Mouse (Mus musculus): ENCODE results near the gene Prdx6.

Prdx6 gene

GRCm38 (mm10) chr1:161251417-161252265 is 622 bp upstream of the Prdx6 start:
- no peak for DNase-seq (ENCODE audit: low read depth, low spot score)

- peak; percentile 72 for DNase-seq (ENCODE audit: low read depth, low spot score)
Observed at GRCm38 (mm10) chr1:161250031-161250603, 902 bp downstream of the Prdx6 start.

DNA sequence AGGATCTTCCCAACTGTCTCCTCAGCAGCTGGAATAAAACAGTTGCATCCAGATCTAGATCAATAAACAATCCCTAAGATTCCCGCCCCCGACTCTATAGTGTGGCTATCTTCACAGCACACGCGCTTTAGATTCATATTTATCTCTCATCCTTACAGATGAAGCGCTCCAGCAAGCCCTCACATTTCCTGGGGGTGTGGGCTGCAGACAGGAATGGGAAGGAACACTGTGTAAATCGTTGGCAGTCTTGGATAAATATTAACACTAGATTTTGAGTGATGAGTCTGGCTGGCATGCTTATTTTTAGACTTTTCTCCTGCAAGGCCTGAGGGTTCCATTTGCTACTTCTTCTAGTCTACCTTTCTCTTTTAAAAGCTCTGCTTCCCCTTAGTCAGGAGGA is 1.6 kb downstream of the Prdx6 start:
- no peak for DNase-seq (ENCODE audit: low read depth, low spot score)

DNA sequence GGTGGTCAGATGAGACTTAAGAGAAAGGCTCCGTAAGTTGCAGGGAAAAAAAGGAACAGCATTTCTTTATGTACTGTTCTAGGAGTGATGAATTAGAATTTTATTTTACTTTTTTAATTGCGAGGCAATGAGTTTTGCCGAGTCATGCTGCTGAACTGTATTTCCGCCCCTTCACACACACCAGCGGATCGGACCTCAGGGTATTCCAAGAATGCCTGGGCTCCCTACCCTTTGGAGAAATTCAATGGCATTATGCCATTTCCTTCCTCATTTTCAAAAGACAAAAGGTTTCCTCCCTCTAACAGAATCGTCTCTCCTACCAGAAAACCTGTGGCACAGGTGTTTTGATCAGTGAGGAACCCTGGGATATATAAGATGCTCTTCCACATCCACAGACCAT is 2.3 kb downstream of the Prdx6 start:
- no peak for DNase-seq (ENCODE audit: low read depth, low spot score)

GRCm38 (mm10) chr1:161247643-161248580 is 3.1 kb downstream of the Prdx6 start:
- no peak for DNase-seq (ENCODE audit: low read depth, low spot score)

GRCm38 (mm10) chr1:161247176-161247575 is 3.8 kb downstream of the Prdx6 start:
- DNase-seq (ENCODE audit: low read depth, low spot score), result no peak

- no peak for DNase-seq (ENCODE audit: low read depth, low spot score)
Observed at GRCm38 (mm10) chr1:161237750-161238149, 13.3 kb downstream of the Prdx6 start.

- no peak for DNase-seq (ENCODE audit: low read depth, low spot score)
Observed at GRCm38 (mm10) chr1:161237339-161237738, 13.7 kb downstream of the Prdx6 start.

DNA sequence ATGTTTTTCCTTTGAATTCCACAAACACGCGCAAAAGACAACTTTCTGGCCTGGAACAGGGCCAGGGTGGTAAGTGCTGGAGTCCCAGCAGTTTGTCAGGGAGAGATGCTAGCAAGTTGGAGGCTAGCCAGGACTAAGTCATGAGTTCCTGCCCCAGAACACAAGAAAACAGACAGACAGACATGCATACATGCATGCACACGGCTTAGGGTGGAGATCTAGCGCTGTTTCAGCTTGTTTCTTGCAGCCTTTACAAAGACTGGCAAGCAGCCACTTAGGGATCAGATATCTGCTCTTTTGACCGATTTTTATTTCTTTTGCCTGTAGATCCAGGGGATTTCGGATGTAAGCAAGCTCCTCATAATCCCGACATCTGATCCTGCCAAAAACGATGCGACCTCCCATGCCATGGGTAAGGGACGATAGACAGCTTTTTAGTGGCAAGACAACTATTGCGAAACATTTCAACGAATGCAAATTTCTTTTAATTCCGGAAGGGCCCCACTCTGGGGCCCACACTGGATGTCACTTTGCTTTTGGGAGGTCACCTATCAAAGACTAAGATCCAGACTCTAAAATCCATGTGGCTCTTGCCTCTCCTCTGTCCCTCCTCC is 17.7 kb downstream of the Prdx6 start:
- DNase-seq (ENCODE audit: low read depth, low spot score), result no peak

DNA sequence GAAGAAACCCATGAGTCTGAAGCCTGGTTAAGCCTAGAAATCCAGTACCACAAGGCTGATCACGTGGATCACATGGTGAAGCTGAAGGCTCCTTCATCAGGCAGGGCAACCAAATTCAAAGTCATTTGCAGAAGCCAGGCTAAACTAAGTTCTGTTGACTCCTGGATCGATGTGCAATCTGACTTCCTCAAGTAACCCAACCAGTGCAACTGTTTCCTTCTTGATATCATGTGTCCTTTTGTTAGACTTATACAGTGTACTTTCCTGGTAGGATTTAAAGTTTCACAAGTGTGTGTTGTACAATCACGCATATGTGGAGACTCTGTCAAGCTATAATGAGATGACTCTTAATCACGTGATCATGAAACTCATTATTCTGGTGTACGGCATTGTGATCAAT is 18.8 kb downstream of the Prdx6 start:
- no peak for DNase-seq (ENCODE audit: low read depth, low spot score)

DNA sequence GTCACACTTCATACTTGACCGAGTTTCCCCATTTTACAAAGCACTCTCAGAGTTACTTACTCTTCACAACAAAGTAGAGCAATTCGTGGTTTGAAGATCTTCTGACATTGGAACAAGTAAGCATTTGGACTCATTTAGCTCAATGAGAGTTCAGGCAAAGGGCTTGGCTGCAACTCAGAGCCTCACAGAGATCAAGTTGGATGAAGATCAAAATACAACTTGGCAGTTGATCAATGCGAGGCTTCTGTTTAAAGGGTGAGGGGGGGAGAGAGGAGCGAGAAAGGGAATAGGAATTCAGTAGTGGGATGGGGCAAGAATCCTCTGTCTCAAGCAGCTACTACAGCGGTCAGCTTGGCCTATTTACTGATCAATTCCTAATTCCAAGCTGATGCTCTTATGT is 26.2 kb downstream of the Prdx6 start:
- no peak for DNase-seq (ENCODE audit: low read depth, low spot score)

DNA sequence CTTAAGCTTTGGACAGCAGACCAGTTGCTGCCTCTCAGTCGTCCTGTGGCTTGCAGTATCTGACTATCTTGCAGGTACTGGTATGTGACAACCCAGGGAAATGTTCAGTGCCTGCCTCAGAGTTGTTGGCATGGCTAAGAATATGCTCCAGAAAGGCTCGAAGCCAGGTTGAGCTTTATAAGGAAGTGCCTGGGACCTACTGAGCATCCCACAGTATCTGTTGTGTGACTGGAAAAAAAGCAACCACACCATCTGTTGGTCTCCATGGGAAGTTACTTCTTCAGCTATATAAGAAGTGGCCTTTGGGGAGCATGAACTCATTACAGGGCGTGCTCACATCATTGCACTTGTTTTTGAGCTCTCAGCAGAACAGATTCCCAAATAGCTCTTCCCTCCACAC is 31.2 kb downstream of the Prdx6 start:
- DNase-seq (ENCODE audit: low read depth, low spot score), result no peak

GRCm38 (mm10) chr1:161214465-161214864 is 36.6 kb downstream of the Prdx6 start:
- DNase-seq (ENCODE audit: low read depth, low spot score), result peak; percentile 17

DNA sequence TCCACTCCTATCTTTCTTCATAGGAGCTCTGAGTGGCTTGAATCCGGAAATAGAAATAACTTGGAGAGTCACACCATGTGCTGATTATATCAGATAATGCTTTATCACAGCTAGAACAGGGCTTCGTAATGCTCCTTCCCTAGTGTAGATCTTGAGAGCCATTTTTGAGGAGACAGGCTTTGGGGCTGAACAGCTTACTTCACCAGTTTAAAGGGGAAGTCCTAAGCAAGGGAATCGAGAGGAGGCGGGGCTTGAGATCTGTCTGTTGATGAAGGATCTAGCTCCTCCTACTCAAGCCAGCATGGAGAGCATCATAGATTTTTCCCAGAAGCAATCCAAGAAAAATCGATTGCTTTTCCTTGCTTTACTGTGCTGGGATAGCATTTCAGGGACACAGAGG is 51.2 kb downstream of the Prdx6 start:
- DNase-seq (ENCODE audit: low read depth, low spot score), result no peak

- peak; percentile 6 for DNase-seq (ENCODE audit: low read depth, low spot score)
Observed at GRCm38 (mm10) chr1:161196364-161196763, 54.7 kb downstream of the Prdx6 start.

- DNase-seq (ENCODE audit: low read depth, low spot score), result peak; percentile 83
Observed at GRCm38 (mm10) chr1:161195541-161196351, 55.3 kb downstream of the Prdx6 start.

DNA sequence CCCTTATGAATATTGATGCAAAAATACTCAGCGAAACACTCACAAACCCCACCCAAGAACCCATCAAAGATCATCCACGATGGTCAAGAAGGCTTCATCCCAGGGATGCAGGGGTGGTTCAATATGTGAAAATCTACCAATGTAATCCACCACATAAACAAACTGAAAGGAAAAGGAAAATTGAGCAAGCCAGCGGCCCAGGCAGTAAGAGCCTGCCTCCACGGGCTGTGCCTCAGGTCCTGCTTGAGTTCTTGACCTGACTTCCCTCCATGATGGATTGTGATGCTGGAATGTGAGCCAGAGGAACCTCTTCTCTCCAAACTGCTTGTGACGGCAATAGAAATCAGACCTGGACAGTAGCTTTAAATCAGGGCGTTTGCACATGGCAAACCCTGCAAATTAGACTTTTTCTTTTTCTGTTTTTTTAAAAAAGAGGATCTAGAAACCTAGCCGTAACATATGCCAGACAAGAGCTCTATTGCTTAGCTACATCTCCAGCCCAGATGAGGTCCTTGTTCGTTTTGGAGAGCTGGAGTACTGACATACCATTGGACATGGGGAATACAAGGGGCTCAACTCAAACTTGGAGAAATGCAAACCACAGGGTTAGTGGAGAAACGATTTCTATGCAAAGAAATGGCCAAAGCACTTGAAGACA is 60.6 kb downstream of the Prdx6 start:
- no peak for DNase-seq (ENCODE audit: low read depth, low spot score)
